Mouse (Mus musculus) 3134 (cell line): ENCODE results near the gene Gtf3c4.

Experiments
- DNase-seq: peaks from one replicate; pipeline ENCODE4 v3.0.0-alpha.2; 2011; ENCODE audit warnings: low spot score; ENCODE audit not compliant: insufficient read length; ENCODE audit errors: extremely low read depth

Gene Gtf3c4

GRCm38 (mm10) chr2:28803406-28803805 lies 36.8 kb downstream of the Gtf3c4 start:
- no peak for DNase-seq

GRCm38 (mm10) chr2:28799575-28799974 lies 40.6 kb downstream of the Gtf3c4 start:
- DNase-seq = no peak

DNA sequence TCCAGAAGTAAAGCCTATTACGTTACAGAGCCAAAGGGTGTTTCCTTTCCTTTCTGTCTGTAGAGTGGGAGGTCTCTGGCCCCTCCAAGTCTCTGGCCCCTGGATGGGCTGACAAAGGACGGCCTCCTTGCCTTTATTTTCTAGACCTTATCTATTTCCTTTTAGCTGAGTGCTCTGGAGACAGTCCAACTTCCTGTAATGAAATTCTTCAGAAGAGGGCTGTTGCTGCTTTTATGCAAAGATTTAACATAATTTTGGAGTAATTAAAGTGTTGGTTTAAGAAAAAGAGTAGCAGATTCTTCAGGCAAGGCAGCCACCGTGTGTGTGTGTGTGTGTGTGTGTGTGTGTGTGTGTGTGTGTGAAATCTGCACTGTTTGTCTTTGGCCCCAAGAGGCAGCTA lies 41.8 kb downstream of the Gtf3c4 start:
- no peak for DNase-seq

GRCm38 (mm10) chr2:28797490-28798106 lies 42.6 kb downstream of the Gtf3c4 start:
- no peak for DNase-seq

DNA sequence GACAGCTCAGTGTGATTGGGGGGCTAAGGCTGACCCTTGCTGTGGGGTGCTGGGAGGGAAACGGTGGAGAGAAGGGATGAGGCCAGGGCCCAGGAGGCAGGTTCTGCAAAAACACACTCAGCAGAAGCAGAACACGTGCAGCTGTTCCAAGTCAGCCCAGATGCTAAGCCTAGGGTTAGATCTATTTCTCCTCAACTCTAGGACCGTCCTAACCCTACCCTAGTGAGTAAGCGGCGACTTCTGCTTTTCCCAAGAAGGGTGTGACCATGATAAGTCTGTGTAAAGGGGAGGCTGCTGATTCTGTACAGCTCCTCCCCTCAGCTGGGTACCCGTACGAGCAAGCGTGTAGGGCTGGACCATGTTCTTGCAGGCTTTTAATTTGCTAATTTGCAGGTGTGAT lies 43.9 kb downstream of the Gtf3c4 start:
- DNase-seq = no peak

DNA sequence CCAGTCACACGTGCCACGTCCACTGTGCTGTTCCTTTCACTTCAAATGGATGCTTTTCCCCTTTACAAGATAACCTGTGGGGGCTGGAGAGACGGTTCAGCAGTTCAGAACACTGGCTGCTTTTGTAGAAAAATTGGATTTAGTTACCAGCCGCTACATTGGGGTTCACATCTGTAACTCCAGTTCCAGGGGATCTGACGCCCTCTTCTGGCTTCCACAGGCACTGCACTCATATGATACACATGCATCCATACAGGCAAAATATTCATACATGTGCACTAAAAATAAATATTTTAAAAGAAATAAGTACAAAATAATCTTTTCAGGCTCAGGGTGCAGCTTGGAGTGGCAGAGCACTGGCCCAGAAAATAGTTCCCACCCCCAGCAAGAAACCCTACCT lies 45.5 kb downstream of the Gtf3c4 start:
- DNase-seq = no peak

DNA sequence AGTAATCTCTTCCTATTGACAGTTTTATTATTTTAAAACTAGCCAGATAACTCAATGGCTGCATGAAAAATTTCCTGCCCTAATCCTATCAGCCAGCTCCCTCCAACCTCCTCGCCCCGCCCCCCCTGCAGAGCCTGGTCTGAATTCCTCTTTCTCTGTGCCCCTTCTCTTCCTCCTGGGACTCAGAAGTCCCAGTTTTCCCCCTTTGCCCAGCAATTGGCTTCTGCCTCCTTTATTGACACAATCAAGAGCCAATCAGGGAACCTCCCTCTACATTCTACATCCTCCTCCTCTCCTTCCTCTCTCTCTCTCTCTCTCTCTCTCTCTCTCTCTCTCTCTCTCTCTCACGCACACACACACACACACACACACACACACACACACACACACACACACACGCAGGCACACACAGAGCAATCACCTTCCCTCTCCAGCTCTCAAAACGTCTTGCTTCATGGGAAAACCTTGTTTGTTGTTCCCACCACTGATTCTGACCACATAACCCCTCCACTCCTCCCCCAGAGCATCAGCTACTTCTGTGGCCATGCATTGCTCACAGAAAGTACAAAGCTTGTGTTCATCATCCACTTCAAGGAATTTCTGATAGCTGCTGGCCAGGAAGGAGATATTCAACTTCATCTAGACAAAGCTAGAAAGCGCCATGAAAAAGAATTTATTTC lies 47.1 kb downstream of the Gtf3c4 start:
- peak; percentile 57 for DNase-seq

- DNase-seq = no peak
These were observed 53.0 kb downstream of the Gtf3c4 start for GRCm38 (mm10) chr2:28787067-28787619.

- DNase-seq = no peak
These were observed 53.6 kb downstream of the Gtf3c4 start for GRCm38 (mm10) chr2:28786355-28787066.

- no peak for DNase-seq
These were observed 58.9 kb downstream of the Gtf3c4 start for GRCm38 (mm10) chr2:28781310-28781709.

GRCm38 (mm10) chr2:28780001-28780782 lies 60.0 kb downstream of the Gtf3c4 start:
- no peak for DNase-seq

GRCm38 (mm10) chr2:28776728-28777127 lies 63.4 kb downstream of the Gtf3c4 start:
- DNase-seq = no peak

GRCm38 (mm10) chr2:28774073-28774472 lies 66.1 kb downstream of the Gtf3c4 start:
- DNase-seq = no peak
